Mouse (Mus musculus): Measurements from ENCODE around the gene Iars2.

DNA sequence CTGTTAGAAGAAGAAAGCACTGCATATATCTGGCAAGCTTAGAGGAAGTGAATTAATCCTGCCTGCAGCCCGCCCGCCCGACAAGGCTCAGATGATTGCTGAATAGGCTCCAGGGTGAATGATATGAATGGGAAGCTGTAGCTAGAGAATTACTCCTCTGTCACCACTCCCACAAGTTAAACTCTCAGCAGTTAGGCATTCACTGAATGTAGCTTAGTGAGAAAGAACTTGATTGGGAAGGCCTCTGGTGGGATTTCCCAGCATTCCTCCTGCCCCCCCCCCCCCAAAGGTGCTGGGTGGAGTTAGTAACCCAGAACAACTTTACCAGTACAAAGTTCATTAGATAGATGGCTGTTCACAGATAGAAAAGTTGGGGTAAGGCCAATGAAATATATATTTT lies 7.3 kb upstream of the Iars2 start:
- TF ChIP-seq CTCF (IDR thresholded peaks at IDR 0.05; ENCODE audit: insufficient read depth, low read depth, low read length) (no peak), POLR2A (IDR thresholded peaks at IDR 0.05; ENCODE audit: insufficient read depth, low read depth, low read length) (no peak)
